8 mouse cellular contexts compared by ENCODE assay signal in the genomic region with DNA sequence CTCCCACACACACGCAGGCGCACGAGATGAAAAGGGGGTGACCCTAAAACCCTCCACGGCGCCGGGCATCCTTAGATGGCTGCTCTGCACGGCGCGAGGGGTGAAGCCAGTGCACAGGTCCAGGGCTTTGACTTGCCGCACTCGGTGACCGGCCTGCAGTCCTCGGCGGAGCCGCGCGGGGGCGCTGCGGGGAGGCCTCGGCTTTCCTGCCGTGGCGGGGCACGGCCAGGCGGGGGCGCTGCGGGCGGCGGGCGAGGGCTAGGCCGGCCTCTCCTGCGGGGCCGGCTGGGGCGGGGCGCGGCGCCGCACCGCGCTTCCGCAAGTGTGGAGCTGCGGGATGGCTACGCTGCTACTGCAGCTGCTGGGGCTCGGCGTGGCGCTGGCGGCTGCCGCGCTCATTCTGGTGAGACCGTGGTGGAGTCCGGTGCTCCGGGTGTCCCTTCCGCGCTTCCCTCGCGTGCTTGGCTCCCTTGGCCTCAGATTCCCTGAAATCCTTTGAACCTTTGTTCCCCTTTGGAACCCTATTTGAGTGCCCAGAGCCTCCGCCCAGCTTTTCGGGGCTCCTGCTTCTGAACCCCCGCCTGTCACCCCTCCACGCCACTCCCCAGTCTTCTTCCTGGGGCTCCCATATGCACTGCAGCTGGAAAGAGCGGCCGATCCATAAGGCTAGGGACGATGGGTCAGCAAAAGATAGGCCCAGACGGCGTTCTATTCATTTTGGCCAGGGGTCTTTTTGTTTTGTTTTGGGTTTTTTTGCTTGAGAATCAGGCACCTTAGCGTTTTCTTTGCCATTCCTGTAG. TPM values are rescaled to one million over a fixed set of nuclear protein-coding genes. Genes with fewer than 3 reads are reported as not detected.
DNase-seq lines count a peak whose midpoint lies in the region; ATAC-seq lines count a peak whose summit lies in the region.

Gene Exosc8 (minus strand): TSS at position 147 of the 800 bp plus-strand sequence.
Gene Alg5 (plus strand): TSS at position 293 of the 800 bp plus-strand sequence.

- peak; percentile 90 for ATAC-seq in lung, embryonic 16.5 days (ENCODE audit: low read depth)

- DNase-seq in MEL-GATA-1-ER (ENCODE audit: extremely low read depth, low read depth) = peak; percentile 42
- DNase-seq in cerebellum, adult 9-10 months = peak; percentile 93
- DNase-seq in frontal cortex, adult 2 months (ENCODE audit: extremely low spot score in 1 of 2, low spot score in 1 of 2) = peak; percentile 62 to 93
- peak; percentile 94 for DNase-seq in hindbrain, embryonic 10.5 days (ENCODE audit: low spot score)
- DNase-seq in layer of hippocampus, adult 9-11 months = peak; percentile 79
- DNase-seq in ovary, adult 18-20 months (ENCODE audit: low spot score) = peak; percentile 78
- peak; percentile 85 for DNase-seq in thymus, postnatal 0 days (ENCODE audit: low spot score)

- no peaks in the 10 kb centered on the region for H3K9me3 ChIP-seq in hindbrain, embryonic 10.5 days
- H3K9me3 ChIP-seq in lung, embryonic 16.5 days (ENCODE audit: control insufficient read depth, low read length) = no peaks in the 10 kb centered on the region

- H3K27ac ChIP-seq in hindbrain, embryonic 10.5 days = peak within 1 kb of the TSS; percentile 96
- peak within 1 kb of the TSS; percentile 100 for H3K27ac ChIP-seq in lung, embryonic 16.5 days (ENCODE audit: low read length)

- peaks cover 58% of the 10 kb centered on the region for H3K36me3 ChIP-seq in hindbrain, embryonic 10.5 days
- peaks cover 15% of the 10 kb centered on the region for H3K36me3 ChIP-seq in lung, embryonic 16.5 days (ENCODE audit: control insufficient read depth, insufficient read depth, low read length)

- H3K27me3 ChIP-seq in hindbrain, embryonic 10.5 days (ENCODE audit: insufficient read depth, poor library complexity, severe bottlenecking) = no peaks in the 10 kb centered on the region
- no peaks in the 10 kb centered on the region for H3K27me3 ChIP-seq in lung, embryonic 16.5 days (ENCODE audit: control insufficient read depth, insufficient read depth, low read depth, low read length)

- H3K9ac ChIP-seq in lung, embryonic 16.5 days (ENCODE audit: low read length) = peak within 1 kb of the TSS; percentile 97

- H3K4me1 ChIP-seq in hindbrain, embryonic 10.5 days (replicated peaks) = peaks cover 17% of the 10 kb centered on the region
- no peaks in the 10 kb centered on the region; the same call in 1 of the 2 replicates for H3K4me1 ChIP-seq in lung, embryonic 16.5 days (replicated peaks; ENCODE audit: control insufficient read depth, insufficient read depth, low read length)

- H3K4me3 ChIP-seq in hindbrain, embryonic 10.5 days = peak within 1 kb of the TSS; percentile 81
- H3K4me3 ChIP-seq in lung, embryonic 16.5 days (ENCODE audit: low read length) = peak within 1 kb of the TSS; percentile 89

- peak within 1 kb of the TSS; percentile 83 for H3K4me2 ChIP-seq in lung, embryonic 16.5 days (ENCODE audit: low read depth, low read length)

- WGBS in hindbrain, embryonic 10.5 days = under 1% methylated on average over 57 of the region's 65 CpGs
- WGBS in lung, embryonic 16.5 days = under 1% methylated on average over 56 of the region's 65 CpGs

RNA-seq across cellular contexts. Expression of gene Exosc8, which starts in this region (rescaled TPM):
- 48.6 and 49.4 TPM in 2 replicates for polyA plus RNA-seq in frontal cortex, adult 2 months (2012; rRNA removed)
- polyA plus RNA-seq in hindbrain, embryonic 10.5 days (2016; fragmentation: Nextera tagmentation; extraction: Ambion mirVana) = 143 and 175 TPM in 2 replicates
- polyA plus RNA-seq in lung, embryonic 16.5 days (2015; fragmentation: Nextera tagmentation; extraction: Ambion mirVana) = 119 and 123 TPM in 2 replicates
- 139 and 158 TPM in 2 replicates for polyA plus RNA-seq in thymus, postnatal 0 days (2015; fragmentation: Nextera tagmentation; extraction: Ambion mirVana)

RNA-seq across cellular contexts. Expression of gene Alg5, which starts in this region (rescaled TPM):
- 24.7 and 29.4 TPM in 2 replicates for polyA plus RNA-seq in frontal cortex, adult 2 months (2012; rRNA removed)
- 37.0 and 41.5 TPM in 2 replicates for polyA plus RNA-seq in hindbrain, embryonic 10.5 days (2016; fragmentation: Nextera tagmentation; extraction: Ambion mirVana)
- 50.5 and 51.9 TPM in 2 replicates for polyA plus RNA-seq in lung, embryonic 16.5 days (2015; fragmentation: Nextera tagmentation; extraction: Ambion mirVana)
- polyA plus RNA-seq in thymus, postnatal 0 days (2015; fragmentation: Nextera tagmentation; extraction: Ambion mirVana) = 78.3 and 82.8 TPM in 2 replicates

Comparison
In these comparisons a context has a peak if more than half of its experiments do, and no peak if none do; other contexts are left out.
1. Peak in every context shown above with its lines: DNase-seq, ATAC-seq, H3K4me3 ChIP-seq and H3K27ac ChIP-seq.
2. DNase-seq: peak in every context shown above with its lines; median percentile 94 in hindbrain, embryonic 10.5 days; 93 in cerebellum, adult 9-10 months; 85 in thymus, postnatal 0 days; 79 in layer of hippocampus, adult 9-11 months; 78 in ovary, adult 18-20 months; 78 in frontal cortex, adult 2 months; 42 in MEL-GATA-1-ER.